Mouse (Mus musculus): ENCODE results near the gene Ripply2. TPM values are rescaled to one million over a fixed set of nuclear protein-coding genes. Genes with fewer than 3 reads are reported as not detected.
"Not testable (repeated sequence)": the region's sequence is repeated elsewhere in the genome, so short reads cannot be mapped to it uniquely, and the experiment has no call there.

Gene Ripply2
- polyA plus RNA-seq (2014; fragmentation: Nextera tagmentation; extraction: Ambion mirVana): 4.3 and 6.2 TPM in 2 replicates

GRCm38 (mm10) chr9:87015288-87015937 is at the start of gene Ripply2:
TSS of gene Ripply2 (plus strand) at chr9:87015537.
- H3K27ac ChIP-seq (ENCODE audit: low read depth, low read length): no peak within 1 kb of the TSS

GRCm38 (mm10) chr9:86972471-86972870 is 42.9 kb upstream of the Ripply2 start:
- H3K9me3 ChIP-seq (replicated peaks; ENCODE audit: control insufficient read depth, low read length); ATAC-seq; H3K27me3 ChIP-seq (replicated peaks; ENCODE audit: control insufficient read depth, insufficient read depth, low read length); H3K9ac ChIP-seq (ENCODE audit: low read length); H3K4me1 ChIP-seq (ENCODE audit: control insufficient read depth, insufficient read depth, low read length); H3K4me2 ChIP-seq (ENCODE audit: low read length); DNase-seq (ENCODE audit: low spot score); H3K27ac ChIP-seq (ENCODE audit: low read depth, low read length); H3K36me3 ChIP-seq (ENCODE audit: control insufficient read depth, insufficient read depth, low read length); H3K4me3 ChIP-seq (ENCODE audit: low read depth, low read length): not testable (repeated sequence)

More at GRCm38 (mm10) chr9:87015288-87015937, at the start of gene Ripply2:
- peak; percentile 59 for DNase-seq (ENCODE audit: low spot score)
- no peaks in the 10 kb centered on the region for H3K9me3 ChIP-seq (replicated peaks; ENCODE audit: control insufficient read depth, low read length)
- peak within 1 kb of the TSS; percentile 72 for H3K9ac ChIP-seq (ENCODE audit: low read length)
- peaks cover 12% of the 10 kb centered on the region for H3K27me3 ChIP-seq (replicated peaks; ENCODE audit: control insufficient read depth, insufficient read depth, low read length)
- no peaks in the 10 kb centered on the region for H3K36me3 ChIP-seq (ENCODE audit: control insufficient read depth, insufficient read depth, low read length)
- no peaks in the 10 kb centered on the region for H3K4me1 ChIP-seq (ENCODE audit: control insufficient read depth, insufficient read depth, low read length)
- ATAC-seq: peak; percentile 82
- H3K4me3 ChIP-seq (ENCODE audit: low read depth, low read length): peak within 1 kb of the TSS; percentile 53
- WGBS: under 1% methylated on average over 71 of the region's 71 CpGs
- peak within 1 kb of the TSS; percentile 89 for H3K4me2 ChIP-seq (ENCODE audit: low read length)

GRCm38 (mm10) chr9:86973562-86973961 is 41.8 kb upstream of the Ripply2 start:
- no peaks in the 10 kb centered on the region for H3K4me1 ChIP-seq (ENCODE audit: control insufficient read depth, insufficient read depth, low read length)
- DNase-seq (ENCODE audit: low spot score) (peak; percentile 76), ATAC-seq (peak; percentile 87)
- H3K27ac ChIP-seq (ENCODE audit: low read depth, low read length): no peak overlapping the region
- H3K9me3 ChIP-seq (replicated peaks; ENCODE audit: control insufficient read depth, low read length): no peaks in the 10 kb centered on the region
- H3K27me3 ChIP-seq (replicated peaks; ENCODE audit: control insufficient read depth, insufficient read depth, low read length): no peaks in the 10 kb centered on the region
- no peak overlapping the region for H3K9ac ChIP-seq (ENCODE audit: low read length)
- H3K4me2 ChIP-seq (ENCODE audit: low read length): no peak overlapping the region
- WGBS: 53% methylated on average over 4 of the region's 4 CpGs
- H3K36me3 ChIP-seq (ENCODE audit: control insufficient read depth, insufficient read depth, low read length): no peaks in the 10 kb centered on the region
- no peak overlapping the region for H3K4me3 ChIP-seq (ENCODE audit: low read depth, low read length)

- DNase-seq (ENCODE audit: low spot score) (peak; percentile 53), ATAC-seq (peak; percentile 24; the same call in 1 of the 2 replicates)
- Histone ChIP-seq H3K4me3 (ENCODE audit: low read depth, low read length) (no peak overlapping the region), H3K9ac (ENCODE audit: low read length) (no peak overlapping the region), H3K27ac (ENCODE audit: low read depth, low read length) (no peak overlapping the region), H3K36me3 (ENCODE audit: control insufficient read depth, insufficient read depth, low read length) (no peaks in the 10 kb centered on the region), H3K4me1 (ENCODE audit: control insufficient read depth, insufficient read depth, low read length) (no peaks in the 10 kb centered on the region), H3K27me3 (replicated peaks; ENCODE audit: control insufficient read depth, insufficient read depth, low read length) (no peaks in the 10 kb centered on the region), H3K4me2 (ENCODE audit: low read length) (no peak overlapping the region), H3K9me3 (replicated peaks; ENCODE audit: control insufficient read depth, low read length) (no peaks in the 10 kb centered on the region)
- 75% methylated on average over 4 of the region's 4 CpGs for WGBS
Measured at GRCm38 (mm10) chr9:86976896-86977295, 38.4 kb upstream of the Ripply2 start.

GRCm38 (mm10) chr9:86978257-86978907 is 37.0 kb upstream of the Ripply2 start:
- H3K9ac ChIP-seq (ENCODE audit: low read length): no peak overlapping the region
- ATAC-seq (no peak), DNase-seq (ENCODE audit: low spot score) (no peak)
- H3K36me3 ChIP-seq (ENCODE audit: control insufficient read depth, insufficient read depth, low read length): no peaks in the 10 kb centered on the region
- H3K4me1 ChIP-seq (ENCODE audit: control insufficient read depth, insufficient read depth, low read length): no peaks in the 10 kb centered on the region
- H3K27me3 ChIP-seq (replicated peaks; ENCODE audit: control insufficient read depth, insufficient read depth, low read length): no peaks in the 10 kb centered on the region
- H3K9me3 ChIP-seq (replicated peaks; ENCODE audit: control insufficient read depth, low read length): no peaks in the 10 kb centered on the region
- WGBS: 80% methylated on average over 7 of the region's 7 CpGs
- H3K4me2 ChIP-seq (ENCODE audit: low read length): no peak overlapping the region
- H3K4me3 ChIP-seq (ENCODE audit: low read depth, low read length): no peak overlapping the region
- H3K27ac ChIP-seq (ENCODE audit: low read depth, low read length): no peak overlapping the region

- H3K36me3 ChIP-seq (ENCODE audit: control insufficient read depth, insufficient read depth, low read length): no peaks in the 10 kb centered on the region
- ATAC-seq: no peak
- no peaks in the 10 kb centered on the region for H3K9me3 ChIP-seq (replicated peaks; ENCODE audit: control insufficient read depth, low read length)
- no peak overlapping the region for H3K27ac ChIP-seq (ENCODE audit: low read depth, low read length)
- no peak for DNase-seq (ENCODE audit: low spot score)
- H3K27me3 ChIP-seq (replicated peaks; ENCODE audit: control insufficient read depth, insufficient read depth, low read length): no peaks in the 10 kb centered on the region
- H3K4me2 ChIP-seq (ENCODE audit: low read length): no peak overlapping the region
- no peak overlapping the region for H3K9ac ChIP-seq (ENCODE audit: low read length)
- H3K4me3 ChIP-seq (ENCODE audit: low read depth, low read length): no peak overlapping the region
- H3K4me1 ChIP-seq (ENCODE audit: control insufficient read depth, insufficient read depth, low read length): no peaks in the 10 kb centered on the region
Measured at GRCm38 (mm10) chr9:86980048-86980447, 35.3 kb upstream of the Ripply2 start.

GRCm38 (mm10) chr9:86980942-86981341 is 34.4 kb upstream of the Ripply2 start:
- ATAC-seq: no peak

GRCm38 (mm10) chr9:86981551-86981950 is 33.8 kb upstream of the Ripply2 start:
- Histone ChIP-seq H3K4me1 (ENCODE audit: control insufficient read depth, insufficient read depth, low read length) (no peaks in the 10 kb centered on the region), H3K27ac (ENCODE audit: low read depth, low read length) (no peak overlapping the region), H3K36me3 (ENCODE audit: control insufficient read depth, insufficient read depth, low read length) (no peaks in the 10 kb centered on the region), H3K4me2 (ENCODE audit: low read length) (no peak overlapping the region), H3K9ac (ENCODE audit: low read length) (no peak overlapping the region), H3K27me3 (replicated peaks; ENCODE audit: control insufficient read depth, insufficient read depth, low read length) (no peaks in the 10 kb centered on the region), H3K4me3 (ENCODE audit: low read depth, low read length) (no peak overlapping the region), H3K9me3 (replicated peaks; ENCODE audit: control insufficient read depth, low read length) (no peaks in the 10 kb centered on the region)
- 13% methylated on average over 10 of the region's 10 CpGs for WGBS
- DNase-seq (ENCODE audit: low spot score) (no peak), ATAC-seq (peak; percentile 44; the same call in 1 of the 2 replicates)

More at GRCm38 (mm10) chr9:86980942-86981341, 34.4 kb upstream of the Ripply2 start:
- no peaks in the 10 kb centered on the region for H3K9me3 ChIP-seq (replicated peaks; ENCODE audit: control insufficient read depth, low read length)
- no peaks in the 10 kb centered on the region for H3K27me3 ChIP-seq (replicated peaks; ENCODE audit: control insufficient read depth, insufficient read depth, low read length)
- H3K4me1 ChIP-seq (ENCODE audit: control insufficient read depth, insufficient read depth, low read length): no peaks in the 10 kb centered on the region
- H3K27ac ChIP-seq (ENCODE audit: low read depth, low read length): no peak overlapping the region
- DNase-seq (ENCODE audit: low spot score): no peak
- no peaks in the 10 kb centered on the region for H3K36me3 ChIP-seq (ENCODE audit: control insufficient read depth, insufficient read depth, low read length)
- no peak overlapping the region for H3K9ac ChIP-seq (ENCODE audit: low read length)
- 52% methylated on average over 2 of the region's 2 CpGs for WGBS
- H3K4me2 ChIP-seq (ENCODE audit: low read length): no peak overlapping the region
- no peak overlapping the region for H3K4me3 ChIP-seq (ENCODE audit: low read depth, low read length)

- no peaks in the 10 kb centered on the region for H3K27me3 ChIP-seq (replicated peaks; ENCODE audit: control insufficient read depth, insufficient read depth, low read length)
- no peak overlapping the region for H3K27ac ChIP-seq (ENCODE audit: low read depth, low read length)
- H3K4me3 ChIP-seq (ENCODE audit: low read depth, low read length): no peak overlapping the region
- no peak overlapping the region for H3K9ac ChIP-seq (ENCODE audit: low read length)
- 81% methylated on average over 3 of the region's 3 CpGs for WGBS
- no peak for ATAC-seq
- no peak overlapping the region for H3K4me2 ChIP-seq (ENCODE audit: low read length)
- no peak for DNase-seq (ENCODE audit: low spot score)
- H3K4me1 ChIP-seq (ENCODE audit: control insufficient read depth, insufficient read depth, low read length): no peaks in the 10 kb centered on the region
- H3K36me3 ChIP-seq (ENCODE audit: control insufficient read depth, insufficient read depth, low read length): no peaks in the 10 kb centered on the region
- H3K9me3 ChIP-seq (replicated peaks; ENCODE audit: control insufficient read depth, low read length): no peaks in the 10 kb centered on the region
Measured at GRCm38 (mm10) chr9:86984583-86984982, 30.8 kb upstream of the Ripply2 start.
